Mouse (Mus musculus) intestine, postnatal 0 days (tissue): Measurements from ENCODE around the gene Nutm1. TPM values are rescaled to one million over a fixed set of nuclear protein-coding genes. Genes with fewer than 3 reads are reported as not detected.
"Not testable (repeated sequence)": the region's sequence is repeated elsewhere in the genome, so short reads cannot be mapped to it uniquely, and the experiment has no call there.

Source experiments
- ATAC-seq: fragments of 200-750 bp; cut with Nextera tagmentation; 2 replicates; pipeline ENCODE4 v1.8.0; 2017; ENCODE audit warnings: mild to moderate bottlenecking, moderate TSS enrichment, moderate library complexity
- H3K27ac ChIP-seq: fragments of 300-500 bp; sonication (generic); 2 replicates; pipeline ENCODE4 v1.5.1; 2014; ENCODE audit warnings: mild to moderate bottlenecking, low read depth, low read length, moderate library complexity
- H3K27me3 ChIP-seq: fragments of 300-500 bp; sonication (generic); replicated peaks from 2 replicates; pipeline ENCODE4 v1.6.1; 2014; ENCODE audit warnings: low read length, mixed read lengths; ENCODE audit not compliant: control insufficient read depth, insufficient read depth
- H3K36me3 ChIP-seq: fragments of 300-500 bp; sonication (generic); 2 replicates; pipeline ENCODE4 v1.6.1; 2014; ENCODE audit warnings: mild to moderate bottlenecking, moderate library complexity; ENCODE audit not compliant: control insufficient read depth, insufficient read depth
- H3K4me1 ChIP-seq: fragments of 300-500 bp; sonication (generic); replicated peaks from 2 replicates; pipeline ENCODE4 v1.6.1; 2014; ENCODE audit warnings: antibody characterized with exemption, low read length, mixed read lengths; ENCODE audit not compliant: control insufficient read depth, insufficient read depth
- H3K4me2 ChIP-seq: fragments of 300-500 bp; sonication (generic); replicated peaks from 2 replicates; pipeline ENCODE4 v1.6.1; 2014; ENCODE audit warnings: low read depth, mild to moderate bottlenecking, moderate library complexity
- H3K4me3 ChIP-seq: fragments of 300-500 bp; sonication (generic); 2 replicates; pipeline ENCODE4 v1.5.1; 2014; ENCODE audit warnings: low read depth, low read length
- H3K9ac ChIP-seq: fragments of 300-500 bp; sonication (generic); 2 replicates; pipeline ENCODE4 v1.6.1; 2014; ENCODE audit warnings: mild to moderate bottlenecking, low read depth, low read length
- H3K9me3 ChIP-seq: fragments of 300-500 bp; sonication (generic); 2 replicates; pipeline ENCODE4 v1.6.1; 2016; ENCODE audit warnings: mixed run types; ENCODE audit not compliant: control insufficient read depth
- CTCF ChIP-seq: sonication (generic); IDR thresholded peaks from 2 replicates; pipeline ENCODE4 v1.5.1; 2016; ENCODE audit warnings: low read depth, mild to moderate bottlenecking, control low read depth, antibody characterized with exemption, moderate library complexity
- WGBS: fragments of 180-500 bp; shearing (Covaris S2); extraction: QIAGEN DNeasy Blood & Tissue Kit; methylation state at CpG from one replicate; pipeline ENCODE4 v1.1.7; 2014; 5-methylcytosine and 5-hydroxymethylcytosine counted together
- polyA plus RNA-seq: library from polyadenylated mRNA; unstranded; fragments of >200 nt; fragmentation: Nextera tagmentation; extraction: Ambion mirVana; gene quantifications from 2 replicates; pipeline ENCODE4 v1.2.1, GENCODE M21; 2015

The Nutm1 gene
- polyA plus RNA-seq, 1 experiment from 2014 or later, result 0.03 TPM

- Histone ChIP-seq H3K9me3 (no peaks in the 10 kb centered on the region), H3K9ac (no peak overlapping the region), H3K4me3 (no peak overlapping the region), H3K4me1 (no peaks in the 10 kb centered on the region), H3K27ac (peak overlapping the region; percentile 62), H3K36me3 (no peaks in the 10 kb centered on the region), H3K27me3 (no peaks in the 10 kb centered on the region), H3K4me2 (peak overlapping the region; percentile 45; the same call in 1 of the 2 replicates)
- ATAC-seq, result peak; percentile 68
- no peak for TF ChIP-seq CTCF
- WGBS, result 37% methylated on average over 4 of the region's 4 CpGs
These were observed 28.0 kb upstream of the Nutm1 start for GRCm38 (mm10) chr2:112287059-112287458.

GRCm38 (mm10) chr2:112286062-112286461 is 27.0 kb upstream of the Nutm1 start:
- not testable (repeated sequence) for H3K4me2 ChIP-seq, H3K4me3 ChIP-seq, H3K9ac ChIP-seq, H3K27me3 ChIP-seq, H3K36me3 ChIP-seq, H3K4me1 ChIP-seq, H3K27ac ChIP-seq, ATAC-seq, H3K9me3 ChIP-seq
- WGBS, result 94% methylated on average over 1 of the region's 1 CpGs

- WGBS, result 30% methylated on average over 6 of the region's 6 CpGs
- H3K27me3 ChIP-seq, result no peaks in the 10 kb centered on the region
- H3K36me3 ChIP-seq, result no peaks in the 10 kb centered on the region
- no peak for ATAC-seq
- no peaks in the 10 kb centered on the region for H3K4me1 ChIP-seq
- 0 out of 2 replicates have a peak overlapping the region, but pooled peaks have one; percentile 11 for H3K9ac ChIP-seq
- peak overlapping the region; percentile 63 for H3K4me3 ChIP-seq
- H3K27ac ChIP-seq, result no peak overlapping the region
- TF ChIP-seq CTCF, result no peak
- H3K4me2 ChIP-seq, result peak overlapping the region; percentile 82
- no peaks in the 10 kb centered on the region for H3K9me3 ChIP-seq
These were observed 25.9 kb upstream of the Nutm1 start for GRCm38 (mm10) chr2:112285031-112285390.

GRCm38 (mm10) chr2:112284363-112285030 is 25.4 kb upstream of the Nutm1 start:
- H3K9me3 ChIP-seq, result no peaks in the 10 kb centered on the region
- TF ChIP-seq CTCF, result no peak
- H3K27ac ChIP-seq, result peak overlapping the region; percentile 74
- H3K4me1 ChIP-seq, result no peaks in the 10 kb centered on the region
- H3K4me3 ChIP-seq, result peak overlapping the region; percentile 63
- no peaks in the 10 kb centered on the region for H3K36me3 ChIP-seq
- peak overlapping the region; percentile 82 for H3K4me2 ChIP-seq
- peak; percentile 83 for ATAC-seq
- no peaks in the 10 kb centered on the region for H3K27me3 ChIP-seq
- WGBS, result 2% methylated on average over 21 of the region's 21 CpGs
- peak overlapping the region; percentile 65 for H3K9ac ChIP-seq

- Histone ChIP-seq H3K9ac (no peak overlapping the region), H3K4me2 (no peak overlapping the region), H3K9me3 (no peaks in the 10 kb centered on the region), H3K4me1 (no peaks in the 10 kb centered on the region), H3K27me3 (no peaks in the 10 kb centered on the region), H3K27ac (no peak overlapping the region), H3K36me3 (no peaks in the 10 kb centered on the region), H3K4me3 (no peak overlapping the region)
- ATAC-seq, result no peak
- TF ChIP-seq CTCF, result no peak
- 64% methylated on average over 1 of the region's 1 CpGs for WGBS
These were observed 23.8 kb upstream of the Nutm1 start for GRCm38 (mm10) chr2:112282846-112283245.

GRCm38 (mm10) chr2:112276870-112277269 is 17.8 kb upstream of the Nutm1 start:
- 57% methylated on average over 3 of the region's 3 CpGs for WGBS
- no peak for TF ChIP-seq CTCF
- Histone ChIP-seq H3K9me3 (no peaks in the 10 kb centered on the region), H3K9ac (no peak overlapping the region), H3K4me3 (no peak overlapping the region), H3K4me2 (no peak overlapping the region), H3K27me3 (no peaks in the 10 kb centered on the region), H3K4me1 (no peaks in the 10 kb centered on the region), H3K36me3 (no peaks in the 10 kb centered on the region), H3K27ac (no peak overlapping the region)
- 0 out of 2 replicates have a peak, but pooled peaks have one; percentile 47 for ATAC-seq
